Mouse (Mus musculus) forelimb bud, embryonic 11.5 days (tissue): ENCODE data around the gene Ptprj.

Source experiments
- DNase-seq: peaks from one replicate; pipeline ENCODE4 v3.0.0-alpha.2; 2012; ENCODE audit warnings: low read depth, low spot score

Gene Ptprj

DNA sequence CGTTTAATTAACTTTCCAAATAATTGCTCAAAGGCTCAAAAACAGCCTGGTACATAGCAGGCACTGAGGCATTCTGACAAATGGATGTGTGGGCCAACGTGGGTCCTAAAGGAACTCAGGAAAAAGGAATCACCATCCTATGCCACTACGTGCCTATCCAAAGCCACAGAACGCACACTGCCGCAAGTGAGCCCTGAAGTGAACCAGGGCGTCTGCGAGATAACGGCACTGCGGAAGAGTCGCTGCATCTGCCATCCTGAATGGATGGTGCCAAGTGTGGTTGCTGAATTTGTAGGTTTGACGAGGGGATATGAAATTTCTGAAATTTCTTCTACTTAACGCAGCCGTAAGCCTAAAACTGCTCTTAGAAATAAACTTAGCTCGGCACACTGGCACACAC lies 54.6 kb downstream of the Ptprj start:
- no peak for DNase-seq

DNA sequence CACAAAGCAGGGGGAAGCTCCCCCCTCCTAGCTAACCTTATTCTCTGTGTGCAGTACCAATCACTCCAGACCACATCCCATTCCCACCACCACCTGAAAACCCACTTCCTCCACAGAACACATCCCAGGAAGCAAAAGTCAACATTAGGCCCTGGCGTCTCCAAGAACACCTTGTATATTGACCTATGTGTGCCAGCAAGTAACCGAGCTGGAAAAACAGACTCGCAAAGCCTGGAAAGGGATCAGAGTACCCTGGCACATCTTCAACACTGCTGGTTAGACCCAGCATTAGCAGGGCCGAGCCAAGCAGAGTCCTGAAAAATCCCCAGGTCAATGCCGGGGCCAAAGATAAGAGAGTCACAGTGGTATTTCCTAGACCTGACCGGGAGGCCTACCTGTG lies 58.0 kb downstream of the Ptprj start:
- no peak for DNase-seq

DNA sequence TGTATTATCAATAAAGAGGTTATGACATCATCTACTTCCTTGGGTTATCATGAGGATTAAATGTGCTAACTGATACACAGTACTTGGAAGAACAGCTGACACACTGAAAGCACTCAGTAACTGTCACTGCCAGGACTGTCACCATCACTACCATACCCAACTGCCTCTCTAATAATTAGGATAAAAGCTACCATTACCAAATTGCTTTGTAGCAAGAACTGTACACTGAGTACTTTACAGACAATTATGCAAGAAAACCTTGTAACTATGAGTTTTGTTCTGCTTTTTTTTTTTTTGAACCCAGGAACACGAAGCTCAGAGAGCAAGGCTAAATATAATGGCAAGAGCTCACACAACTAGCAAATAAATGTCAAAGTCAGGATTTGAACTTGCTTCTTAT lies 58.5 kb downstream of the Ptprj start:
- DNase-seq, result no peak

DNA sequence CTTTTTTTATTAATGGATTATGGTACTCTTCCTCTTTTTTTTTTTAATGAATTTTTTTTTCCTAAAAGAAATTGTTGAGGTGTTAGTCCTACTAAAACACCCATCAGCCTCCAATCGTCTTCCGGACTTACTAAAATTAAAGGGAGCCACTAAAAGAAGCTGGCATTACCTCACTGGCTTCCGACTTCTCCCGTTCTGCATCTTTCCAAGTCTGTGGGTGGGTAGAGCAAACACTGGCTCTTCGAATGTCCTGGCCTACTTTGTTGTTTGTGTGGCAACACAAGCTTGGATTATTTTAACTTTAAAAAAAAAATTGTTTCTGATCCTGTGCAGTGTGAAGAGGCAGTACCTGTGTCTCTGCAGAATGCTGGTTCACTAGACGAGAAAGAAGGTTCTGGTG lies 62.2 kb downstream of the Ptprj start:
- DNase-seq, result no peak

DNA sequence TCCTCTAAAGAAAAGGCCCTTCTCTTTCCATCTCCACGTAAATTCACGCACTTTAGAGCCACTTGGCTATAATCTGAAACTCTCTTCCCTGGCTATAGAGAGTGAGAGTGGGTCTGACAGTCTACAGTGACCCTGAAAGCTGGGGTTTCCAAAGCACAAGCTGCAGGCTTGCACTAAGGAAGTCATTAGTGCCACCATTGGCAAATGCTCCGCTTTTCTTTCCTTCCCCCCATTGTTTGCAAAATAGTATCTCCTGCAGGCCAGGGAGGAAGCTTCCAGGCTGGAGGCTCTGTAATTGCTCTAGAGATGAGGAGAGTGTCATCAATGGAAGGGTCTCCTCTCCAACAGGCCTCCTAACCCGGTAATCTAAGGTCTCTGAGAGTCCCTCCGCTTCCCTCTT lies 65.5 kb downstream of the Ptprj start:
- DNase-seq, result no peak

DNA sequence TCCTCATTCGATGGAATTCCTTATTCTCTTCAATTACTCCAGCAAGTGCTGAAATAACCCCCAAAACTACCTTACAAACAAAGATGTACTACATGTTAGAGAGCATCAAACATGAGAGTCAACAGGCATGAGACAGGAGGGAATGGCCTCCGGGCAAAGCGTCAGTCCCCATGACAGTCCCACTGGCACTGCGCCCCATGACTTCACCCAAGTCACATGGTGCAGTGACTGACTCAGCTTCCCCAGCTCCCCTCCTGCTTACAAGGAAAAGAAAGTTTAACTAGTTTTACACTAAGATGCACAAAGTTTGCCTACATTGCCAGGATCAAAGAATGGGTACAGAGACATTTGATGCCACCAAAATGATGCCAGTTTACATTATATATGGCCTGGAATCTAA lies 71.2 kb downstream of the Ptprj start:
- no peak for DNase-seq

DNA sequence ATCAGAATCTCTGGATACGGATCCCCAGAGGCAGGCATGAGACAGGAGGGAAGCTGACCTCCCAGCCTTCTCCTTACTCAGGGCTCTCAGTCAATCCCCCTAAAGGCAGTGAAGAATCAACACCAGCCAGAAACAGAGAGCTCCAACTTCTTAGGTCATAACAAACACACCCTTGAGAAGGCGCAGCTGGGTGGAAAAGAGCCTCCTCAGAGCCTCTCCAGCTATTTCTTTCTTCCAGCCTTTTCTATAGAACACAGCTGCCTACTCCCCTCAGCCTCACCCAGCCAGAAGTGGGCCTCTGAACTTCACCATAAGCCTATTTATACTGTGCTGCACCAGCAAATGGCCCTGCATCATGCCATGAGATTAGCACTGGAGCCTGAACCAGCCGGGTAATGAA lies 74.3 kb downstream of the Ptprj start:
- DNase-seq, result no peak

DNA sequence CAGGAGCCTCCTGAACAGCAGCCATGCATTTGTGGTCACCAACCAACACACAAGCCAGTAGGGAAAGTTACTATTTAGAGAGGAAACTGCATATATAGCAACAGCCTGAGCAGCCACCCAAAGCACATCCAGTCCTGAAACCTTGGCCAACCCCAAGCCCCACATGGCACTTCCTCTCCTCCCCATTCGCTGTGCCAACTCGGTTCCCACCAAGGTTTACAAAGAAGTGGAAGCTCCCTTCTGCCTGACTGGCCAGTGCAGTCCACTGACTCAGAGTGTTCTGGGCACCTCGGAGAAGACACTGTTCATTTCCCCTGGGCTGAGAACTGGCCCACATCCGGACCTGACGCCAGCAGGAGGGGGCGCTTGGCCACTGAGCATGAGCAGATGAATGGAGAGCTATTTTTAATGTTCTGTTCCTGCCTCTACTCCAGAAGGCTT lies 75.7 kb downstream of the Ptprj start:
- no peak for DNase-seq

DNA sequence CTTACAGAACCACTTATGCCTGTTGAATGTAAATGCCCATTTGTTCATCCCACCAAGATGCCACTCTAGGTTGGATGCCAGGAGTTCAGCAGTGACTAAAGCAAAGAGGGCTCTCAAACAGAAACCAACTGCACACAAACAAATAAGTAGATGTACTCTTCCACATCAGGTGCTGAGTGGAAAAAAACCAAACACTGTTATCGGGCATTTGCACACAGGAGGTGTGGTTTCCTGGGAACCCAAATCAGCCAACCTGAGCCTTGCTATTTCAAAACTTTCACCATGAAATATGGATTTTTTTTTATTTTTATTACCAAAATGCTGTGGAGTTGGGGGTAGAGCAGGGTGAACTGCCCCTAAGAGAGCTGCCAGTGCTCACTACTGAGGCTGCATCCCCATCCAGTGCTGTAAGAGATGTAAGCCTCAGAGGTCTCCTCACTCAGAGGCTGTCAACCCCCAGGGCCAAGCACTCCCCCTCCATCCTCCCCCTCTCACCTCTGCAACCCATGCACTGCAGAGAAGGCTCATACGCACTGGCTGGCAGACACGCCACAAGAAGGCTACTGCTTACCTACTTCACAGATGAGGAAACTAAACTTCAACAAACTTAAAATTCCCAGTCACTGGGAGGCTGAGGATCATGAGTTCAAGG lies 77.1 kb downstream of the Ptprj start:
- DNase-seq, result no peak

DNA sequence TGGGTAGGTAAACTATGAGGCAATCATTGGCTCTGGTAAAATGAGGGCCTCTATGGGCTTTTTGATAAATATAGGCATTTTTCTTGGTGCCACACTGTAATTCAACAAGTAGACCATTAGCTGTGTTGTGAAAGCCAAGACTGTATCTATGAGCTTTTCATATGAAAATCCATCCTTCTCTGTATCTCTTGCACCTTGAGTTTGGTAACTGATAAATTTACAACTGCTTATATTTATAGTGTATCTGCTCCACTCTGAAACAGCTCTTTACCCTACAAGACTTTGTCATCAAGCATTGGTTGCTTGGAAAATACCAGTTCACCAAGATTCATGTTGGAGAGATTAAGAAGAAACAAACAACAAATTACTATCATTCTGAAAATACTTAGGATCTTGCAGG lies 77.7 kb downstream of the Ptprj start:
- DNase-seq, result no peak

DNA sequence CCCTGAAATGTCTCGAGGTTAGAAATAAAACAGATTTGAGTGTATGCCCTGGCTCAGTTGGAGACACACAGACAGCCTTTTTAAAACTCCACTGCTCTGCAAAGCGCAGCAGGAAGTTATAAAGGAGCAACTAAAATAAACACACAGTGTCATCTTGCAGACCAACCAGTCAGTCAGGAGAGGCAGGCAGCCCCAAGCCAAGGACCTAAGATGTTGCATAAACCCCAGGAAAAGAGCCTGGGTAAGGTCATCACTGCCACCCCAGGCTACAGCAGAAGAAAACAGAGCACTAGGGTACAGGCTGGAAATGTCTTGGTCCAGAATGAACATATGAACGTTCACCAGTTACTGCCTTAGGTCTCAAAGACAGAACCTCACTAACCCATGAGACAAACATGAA lies 78.7 kb downstream of the Ptprj start:
- no peak for DNase-seq

DNA sequence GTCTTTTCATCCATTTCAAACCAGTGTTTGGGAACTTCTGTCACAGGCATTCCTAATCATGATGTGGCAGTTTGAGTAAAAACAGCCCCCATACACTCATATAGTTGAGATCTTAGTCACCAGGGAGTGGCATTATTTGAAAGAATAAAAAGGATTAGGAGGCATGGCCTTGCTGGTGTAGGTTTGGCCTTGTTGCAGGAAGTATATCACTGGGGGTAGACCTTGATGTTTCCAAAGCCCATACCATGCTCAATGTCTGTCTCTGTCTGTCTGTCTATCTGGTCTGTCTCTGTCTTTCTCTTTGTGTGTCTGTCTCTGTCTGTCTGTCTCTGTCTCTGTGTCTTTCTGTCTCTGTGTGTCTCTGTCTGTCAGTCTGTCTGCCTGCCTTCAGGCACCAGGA lies 79.6 kb downstream of the Ptprj start:
- DNase-seq, result no peak

DNA sequence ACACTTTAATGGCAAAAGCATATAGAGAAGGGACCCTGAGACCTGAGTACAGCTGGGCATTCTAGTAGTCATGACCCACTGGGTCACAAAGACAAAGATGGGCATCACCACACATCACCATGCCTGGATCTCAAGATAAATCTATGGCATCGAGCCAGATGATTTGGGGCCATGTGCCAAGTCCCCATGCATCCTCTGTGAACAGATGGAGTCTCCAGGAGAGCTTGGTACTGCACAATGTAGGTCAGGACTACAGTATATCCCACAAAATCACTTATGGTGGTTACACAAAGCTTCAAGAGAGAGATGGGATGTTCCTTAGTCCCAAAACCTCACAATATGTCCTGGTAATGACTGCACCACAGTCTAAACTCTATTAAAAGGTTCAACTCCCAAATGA lies 81.4 kb downstream of the Ptprj start:
- DNase-seq, result no peak

DNA sequence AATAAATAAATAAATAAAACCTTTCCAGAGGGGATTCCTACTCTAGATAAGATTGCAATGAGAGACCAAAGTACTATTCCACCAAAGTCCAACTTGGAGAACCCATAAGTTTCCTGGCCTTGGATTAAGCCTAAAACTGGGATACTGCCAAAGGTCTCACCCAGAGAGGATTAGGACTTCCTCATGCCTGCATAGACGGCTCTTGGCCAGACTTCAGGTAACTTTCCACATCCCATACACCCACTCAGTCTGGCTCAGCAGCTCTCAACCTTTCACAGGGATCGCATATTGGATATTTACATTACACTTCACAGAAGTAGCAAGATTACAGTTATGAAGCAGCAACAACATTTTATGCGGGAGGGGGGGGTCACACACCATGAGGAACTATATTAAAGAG lies 82.9 kb downstream of the Ptprj start:
- DNase-seq, result no peak

DNA sequence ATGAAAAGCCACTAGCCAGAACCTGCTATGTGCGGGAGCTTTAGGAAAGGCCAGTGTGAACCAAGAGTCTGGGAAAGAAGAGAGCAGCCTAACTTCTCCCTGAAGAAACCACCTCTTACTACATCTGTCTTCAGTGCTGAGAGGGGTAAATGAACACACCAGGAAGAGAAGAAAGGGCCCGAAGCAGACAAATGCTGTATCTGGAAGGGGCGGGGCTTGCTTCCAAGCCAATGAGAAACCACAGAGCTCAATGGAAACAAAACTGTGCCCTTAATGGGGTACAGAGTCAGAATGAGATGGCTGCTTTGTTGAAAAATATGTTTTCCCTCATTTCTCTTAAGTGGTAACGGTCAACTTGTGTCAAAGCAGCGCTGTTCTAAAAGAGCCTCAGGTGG lies 83.8 kb downstream of the Ptprj start:
- DNase-seq, result no peak

DNA sequence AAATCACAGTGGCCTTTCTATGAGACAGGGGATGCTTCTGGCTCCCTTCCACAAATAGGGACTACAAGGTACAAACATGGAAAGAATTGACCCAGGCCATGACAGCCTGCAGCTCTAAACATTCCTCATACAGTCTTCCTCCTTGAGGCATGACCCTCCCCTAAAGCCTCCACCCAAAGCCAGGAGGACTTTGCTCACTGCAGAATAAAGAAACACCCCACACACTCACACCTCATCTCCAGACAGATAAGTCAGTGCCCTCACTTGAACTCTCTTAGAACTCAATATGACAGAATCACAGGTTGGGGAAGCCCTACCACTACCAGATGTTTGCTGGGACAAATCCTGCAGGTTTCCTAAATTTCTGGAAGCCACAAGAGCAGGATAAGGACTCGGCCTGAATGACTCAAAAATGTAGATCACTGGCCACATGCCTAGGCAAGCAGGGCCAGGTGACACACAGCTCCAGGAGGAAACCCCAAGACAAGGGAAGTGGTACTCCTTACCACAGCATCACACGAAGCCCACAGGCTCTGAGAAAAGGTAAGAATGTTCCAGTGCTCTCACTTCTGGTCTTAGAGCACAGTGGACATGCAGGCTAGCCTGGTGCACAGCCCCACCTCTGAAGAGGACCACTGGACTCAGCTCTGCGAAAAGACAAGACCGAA lies 84.3 kb downstream of the Ptprj start:
- DNase-seq, result no peak

DNA sequence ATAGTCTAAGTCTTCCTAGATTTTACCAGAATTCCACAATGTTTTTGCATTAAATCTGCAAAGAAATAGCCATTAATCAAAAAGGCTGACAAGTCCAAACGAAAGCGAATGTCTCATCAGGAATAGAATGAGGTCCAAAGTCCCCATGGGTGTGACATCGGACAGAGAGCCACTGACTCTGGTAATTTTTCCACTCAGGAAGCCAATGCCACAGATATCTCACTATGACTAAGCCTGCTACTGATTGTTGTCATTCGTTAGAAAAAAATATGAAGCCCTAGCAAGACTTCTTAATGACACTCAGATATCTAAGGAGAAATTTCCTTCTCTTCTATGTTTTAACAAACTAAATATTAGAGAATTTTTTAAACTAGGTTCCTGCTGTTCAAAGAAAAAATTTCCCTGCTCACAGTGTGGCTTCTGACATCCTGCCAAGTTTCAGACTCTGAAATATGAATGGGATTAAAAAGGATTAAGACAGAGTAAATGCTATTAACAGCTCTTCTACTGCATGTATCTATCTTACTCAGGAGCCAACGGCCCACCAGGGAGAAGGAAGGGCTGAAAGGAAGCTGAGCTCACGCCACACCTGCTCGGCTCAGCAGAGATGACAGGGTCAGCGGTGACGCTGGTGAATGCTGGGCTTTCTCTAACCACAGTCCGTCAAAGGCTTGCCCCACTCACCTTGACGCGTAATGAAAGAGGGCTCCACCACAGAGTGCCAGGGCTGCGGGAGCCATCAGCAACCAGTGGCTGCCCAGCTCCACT lies 90.0 kb downstream of the Ptprj start:
- DNase-seq, result no peak

DNA sequence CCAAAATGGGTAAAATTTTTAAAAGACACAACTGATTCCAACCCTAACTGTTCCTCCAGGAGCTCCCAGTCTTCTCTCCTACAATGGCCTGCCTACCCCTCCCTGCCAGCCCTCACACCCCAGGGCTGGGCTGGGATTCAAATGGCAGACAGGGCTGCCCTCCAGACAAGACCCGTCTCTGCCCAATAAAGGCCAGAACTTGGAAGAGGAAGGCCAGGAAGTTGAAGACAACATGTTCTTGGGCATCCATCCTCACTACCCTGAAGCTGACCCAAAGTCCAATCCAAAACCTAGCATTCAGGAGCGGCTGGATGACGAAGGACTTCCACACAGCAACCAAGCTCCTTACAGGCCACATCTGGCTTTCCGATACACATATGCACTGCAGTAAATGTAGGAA lies 90.6 kb downstream of the Ptprj start:
- DNase-seq, result no peak

DNA sequence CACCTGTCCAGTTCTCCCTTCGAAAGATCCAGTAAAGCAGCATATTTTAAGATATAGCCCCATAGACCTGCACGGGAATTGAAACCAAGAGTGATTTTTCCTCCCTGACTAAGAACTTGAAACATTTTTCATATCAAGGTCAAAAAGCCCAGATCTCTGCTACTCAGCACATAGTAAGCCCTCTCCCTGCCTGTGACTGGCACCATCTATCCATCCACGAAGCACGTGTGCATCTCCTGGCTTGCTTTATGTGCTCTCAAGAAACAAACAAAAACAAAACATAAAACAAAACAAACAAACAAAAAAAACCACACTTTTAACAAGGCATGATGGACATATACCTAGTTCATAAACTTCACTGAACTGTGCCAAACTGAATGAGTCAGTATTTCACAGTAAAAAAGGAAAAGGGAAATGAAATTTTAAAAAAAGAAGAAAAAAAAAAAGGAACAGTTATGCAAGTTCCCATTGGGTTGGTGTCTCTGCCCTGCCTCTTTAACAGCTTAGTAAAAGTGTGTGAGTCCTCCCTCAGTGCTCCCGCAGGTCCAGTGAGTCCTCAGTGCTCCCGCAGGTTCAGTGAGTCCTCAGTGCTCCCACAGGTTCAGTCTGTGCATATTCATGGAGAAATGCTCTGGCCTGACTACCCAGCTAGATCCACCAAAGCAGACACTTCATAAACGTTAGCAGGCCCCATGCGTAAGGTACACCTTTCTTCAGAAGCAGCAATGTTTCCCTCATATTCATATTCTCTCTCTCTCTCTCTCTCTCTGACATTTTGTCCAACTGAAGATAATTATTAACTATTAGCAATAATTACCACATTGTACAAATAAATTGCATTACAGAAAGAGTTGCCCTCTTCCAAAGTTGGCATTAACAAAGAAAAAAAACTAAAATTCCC lies 91.5 kb downstream of the Ptprj start:
- DNase-seq, result no peak

DNA sequence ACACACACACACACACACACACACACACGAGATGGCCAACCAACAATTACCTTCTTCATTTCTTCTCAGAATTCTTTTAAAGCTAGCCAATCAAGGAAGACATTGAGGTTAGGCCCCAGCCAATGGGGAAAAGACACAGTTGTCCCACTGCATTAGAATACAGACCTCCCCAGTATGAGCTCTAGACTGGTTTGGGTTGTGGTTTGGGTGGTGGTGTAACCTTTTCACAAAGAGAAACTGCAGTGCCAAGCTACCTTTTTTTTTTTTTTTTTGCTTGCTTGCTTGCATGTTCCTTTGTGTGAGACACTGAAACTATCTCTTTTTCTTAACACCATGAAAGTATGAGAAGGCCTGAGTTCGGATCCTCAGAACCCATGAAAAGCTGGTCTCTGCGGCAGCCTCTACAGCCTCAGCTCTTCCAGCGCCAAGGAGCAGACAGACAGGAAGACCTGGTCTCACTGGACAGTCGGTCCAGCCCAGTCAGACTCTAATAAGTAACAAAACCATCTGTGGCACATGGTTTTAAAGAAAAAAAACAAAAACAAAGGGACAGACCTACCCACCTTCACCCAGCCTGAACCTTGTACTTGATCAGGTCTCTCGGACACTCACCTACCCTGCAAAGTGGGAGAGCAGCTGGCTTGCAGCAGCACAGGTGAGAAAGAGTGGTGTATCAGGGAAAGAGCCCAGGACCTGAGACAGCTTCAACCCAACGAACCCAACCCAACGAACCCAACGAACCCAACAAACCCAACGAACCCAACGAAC lies 92.8 kb downstream of the Ptprj start:
- DNase-seq, result no peak

DNA sequence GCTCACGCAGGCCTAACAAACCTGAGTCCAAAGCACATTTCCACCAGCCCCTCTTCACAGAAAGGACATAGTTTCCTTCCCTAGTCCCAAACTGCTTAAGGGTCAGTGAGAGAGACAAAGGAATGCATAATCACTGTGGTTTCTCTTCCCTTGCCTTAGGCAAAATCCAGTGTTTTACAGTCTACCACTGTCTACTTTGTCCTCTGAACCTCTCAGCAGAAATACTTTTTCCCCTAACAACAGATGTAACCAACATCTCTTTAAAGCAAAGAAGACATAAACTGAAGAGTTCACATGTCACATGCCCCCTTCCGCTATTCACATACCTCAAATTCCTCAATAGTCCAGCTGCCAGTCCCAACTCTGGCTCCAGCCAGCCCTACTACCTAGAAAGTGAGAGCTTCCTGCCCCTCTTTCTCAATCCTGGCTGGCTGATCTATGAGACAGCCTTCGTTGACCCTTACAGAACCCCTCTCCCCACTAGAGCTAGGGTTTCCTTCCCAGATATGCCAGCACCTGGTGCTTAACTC lies 94.2 kb downstream of the Ptprj start:
- no peak for DNase-seq
